Mouse (Mus musculus) small intestine, adult 2 months (tissue): Measurements from ENCODE around the gene Hist1h4h.

Source experiments
- CTCF ChIP-seq: fragments of 200-500 bp; IDR thresholded peaks from 2 replicates; pipeline ENCODE4 v1.5.1; 2012; ENCODE audit warnings: low read depth, mild to moderate bottlenecking, control low read depth, inconsistent platforms, low read length, moderate library complexity, mixed read lengths; ENCODE audit not compliant: insufficient replicate concordance, insufficient read length; ENCODE audit errors: extremely low read depth
- POLR2A ChIP-seq: fragments of 200-500 bp; IDR thresholded peaks from 2 replicates; pipeline ENCODE4 v1.6.1; 2012; ENCODE audit warnings: low read depth, mild to moderate bottlenecking, control low read depth, inconsistent platforms, low read length, moderate library complexity

GRCm38 (mm10) chr13:23550761-23551145, 19.9 kb downstream of the Hist1h4h start:
- TF ChIP-seq POLR2A (no peak), CTCF (no peak)
